ENCODE assay signal across 20 mouse cellular contexts in the genomic region with DNA sequence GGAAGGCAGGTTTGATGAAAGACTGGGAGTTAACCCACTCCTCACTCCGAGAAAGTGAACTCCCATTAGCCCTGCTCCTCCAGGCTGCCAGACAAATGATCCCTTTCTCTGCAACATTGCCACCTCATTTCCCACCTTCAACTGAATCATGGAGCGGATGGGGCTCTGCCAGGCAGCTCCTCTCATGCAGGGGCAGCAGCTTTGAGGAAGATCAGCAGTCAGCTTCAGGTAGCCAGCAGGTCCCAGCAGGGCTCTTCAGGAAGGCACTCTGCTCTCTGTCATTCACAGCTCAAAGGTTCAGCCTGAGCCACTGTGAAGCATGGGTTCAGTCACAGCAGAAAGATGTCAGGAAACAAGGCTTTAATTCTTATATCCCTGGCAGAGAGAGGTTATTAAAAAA.
"Had no signal": no experiment of that assay in that cellular context is flagged by ENCODE, and none has a peak within 500 bp of the region (broad histone marks: within the 10 kb centered on the region; RNA-seq: fewer than 3 reads in every experiment).

No protein-coding gene starts in this region.

- H3K4me3 ChIP-seq: kidney, embryonic 15.5 days; left cerebral cortex, adult 2 months; liver, embryonic 13.5 days; midbrain, embryonic 12.5 days; neural tube, embryonic 12.5 days; neural tube, embryonic 15.5 days had no signal

- H3K9ac ChIP-seq: kidney, embryonic 15.5 days; liver, embryonic 13.5 days; midbrain, embryonic 12.5 days; neural tube, embryonic 12.5 days; neural tube, embryonic 15.5 days had no signal

- H3K27me3 ChIP-seq: kidney, embryonic 15.5 days; liver, embryonic 13.5 days; midbrain, embryonic 12.5 days; neural tube, embryonic 12.5 days; neural tube, embryonic 15.5 days had no signal

- H3K4me2 ChIP-seq: kidney, embryonic 15.5 days; liver, embryonic 13.5 days; midbrain, embryonic 12.5 days; neural tube, embryonic 12.5 days; neural tube, embryonic 15.5 days had no signal

- H3K36me3 ChIP-seq: kidney, embryonic 15.5 days; liver, embryonic 13.5 days; midbrain, embryonic 12.5 days; neural tube, embryonic 12.5 days; neural tube, embryonic 15.5 days had no signal

- H3K27ac ChIP-seq: kidney, embryonic 15.5 days; left cerebral cortex, adult 2 months; liver, embryonic 13.5 days; midbrain, embryonic 12.5 days; neural tube, embryonic 12.5 days; neural tube, embryonic 15.5 days; stomach, postnatal 0 days had no signal

- H3K9me3 ChIP-seq: liver, embryonic 13.5 days; midbrain, embryonic 12.5 days; neural tube, embryonic 12.5 days; neural tube, embryonic 15.5 days had no signal

- H3K4me1 ChIP-seq: kidney, embryonic 15.5 days; liver, embryonic 13.5 days; midbrain, embryonic 12.5 days; neural tube, embryonic 12.5 days had no signal

- DNase-seq: kidney, adult 8-10 months; kidney, postnatal 10 days; kidney, postnatal 36 days; layer of hippocampus, postnatal 36 days; liver, embryonic 13.5 days; lung, adult 2 months; lung, postnatal 14 days; lung, postnatal 4 days; right cerebral cortex, adult 18-20 months; right cerebral cortex, postnatal 14 days; right cerebral cortex, postnatal 4 days; thymus, adult 2 months; thymus, postnatal 14 days; thymus, postnatal 4 days had no signal
